ENCODE assay signal across 20 mouse cellular contexts in the genomic region with DNA sequence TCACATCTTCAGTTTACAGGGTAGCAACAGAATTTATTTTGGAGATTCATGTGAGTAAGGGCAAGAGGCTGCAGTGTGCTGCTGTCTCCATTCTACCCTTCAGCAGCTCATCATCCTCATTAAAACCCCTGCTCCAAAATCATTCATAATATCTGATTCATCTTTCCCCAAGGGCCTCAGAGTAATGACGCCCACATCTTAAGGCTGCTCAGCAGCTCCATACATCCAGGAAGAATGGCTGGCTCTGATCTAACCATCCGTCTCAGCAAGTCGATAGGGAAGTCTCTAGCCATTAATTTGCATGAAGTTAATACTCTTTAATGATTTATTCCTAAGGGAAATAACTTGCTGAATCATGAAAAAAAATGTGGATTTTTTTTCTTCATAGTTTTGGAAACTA.
"Had no signal": no experiment of that assay in that cellular context is flagged by ENCODE, and none has a peak within 500 bp of the region (broad histone marks: within the 10 kb centered on the region; RNA-seq: fewer than 3 reads in every experiment).

No protein-coding gene starts in this region.

- H3K4me1 ChIP-seq: kidney, embryonic 15.5 days; liver, embryonic 13.5 days; neural tube, embryonic 13.5 days had no signal

- H3K27me3 ChIP-seq: kidney, embryonic 15.5 days; liver, embryonic 13.5 days; neural tube, embryonic 13.5 days had no signal

- H3K27ac ChIP-seq: kidney, embryonic 15.5 days; left cerebral cortex, adult 2 months; liver, embryonic 13.5 days; neural tube, embryonic 13.5 days; stomach, postnatal 0 days had no signal

- H3K36me3 ChIP-seq: kidney, embryonic 15.5 days; liver, embryonic 13.5 days; neural tube, embryonic 13.5 days had no signal

- DNase-seq: kidney, adult 11 months; kidney, adult 8-10 months; kidney, postnatal 10 days; kidney, postnatal 36 days; layer of hippocampus, postnatal 36 days; liver, embryonic 13.5 days; lung, adult 2 months; lung, postnatal 14 days; lung, postnatal 4 days; right cerebral cortex, adult 18-20 months; right cerebral cortex, postnatal 14 days; right cerebral cortex, postnatal 4 days; thymus, adult 2 months; thymus, postnatal 14 days; thymus, postnatal 4 days had no signal

- H3K9me3 ChIP-seq: kidney, embryonic 15.5 days; liver, embryonic 13.5 days; neural tube, embryonic 13.5 days had no signal

- H3K4me2 ChIP-seq: kidney, embryonic 15.5 days; liver, embryonic 13.5 days; neural tube, embryonic 13.5 days had no signal

- H3K9ac ChIP-seq: kidney, embryonic 15.5 days; liver, embryonic 13.5 days; neural tube, embryonic 13.5 days had no signal

- H3K4me3 ChIP-seq: kidney, embryonic 15.5 days; left cerebral cortex, adult 2 months; liver, embryonic 13.5 days; myocyte; neural tube, embryonic 13.5 days had no signal
